Mouse (Mus musculus): ENCODE results near the gene Mrps21. TPM values are rescaled to one million over a fixed set of nuclear protein-coding genes. Genes with fewer than 3 reads are reported as not detected.

The Mrps21 gene
- polyA plus RNA-seq, 1 experiment, result 28.0 TPM

- 10% methylated on average over 12 of the region's 12 CpGs for WGBS
These were observed 20.1 kb upstream of the Mrps21 start, which contains the start of gene BC028528 for GRCm38 (mm10) chr3:95891211-95892065. BC028528 (minus strand) TSS chr3:95892005.

GRCm38 (mm10) chr3:95889664-95890063 lies 18.3 kb upstream of the Mrps21 start:
- no peak for DNase-seq (ENCODE audit: low read depth in 1 of 2, low spot score in 2 of 2)
- H3K27me3 ChIP-seq (ENCODE audit: control insufficient read depth, insufficient read depth, low read length), result no peaks in the 10 kb centered on the region
- H3K4me1 ChIP-seq (ENCODE audit: control insufficient read depth, insufficient read depth, insufficient read length), result peaks cover 14% of the 10 kb centered on the region; the same call in 1 of the 2 replicates
- H3K27ac ChIP-seq (ENCODE audit: insufficient read depth, low read length), result no peak overlapping the region
- TF ChIP-seq POLR2A (IDR thresholded peaks at IDR 0.05; ENCODE audit: low read depth, low read length) (no peak), CTCF (IDR thresholded peaks at IDR 0.05; ENCODE audit: extremely low read depth, insufficient read depth, insufficient read length, insufficient replicate concordance) (no peak)
- H3K4me3 ChIP-seq (ENCODE audit: extremely low read depth, insufficient read depth, insufficient read length), result no peak overlapping the region
- WGBS, result 72% methylated on average over 3 of the region's 3 CpGs
- H3K36me3 ChIP-seq (ENCODE audit: control insufficient read depth, insufficient read depth, low read length), result peaks cover 7% of the 10 kb centered on the region

More at GRCm38 (mm10) chr3:95891211-95892065, 20.1 kb upstream of the Mrps21 start, which contains the start of gene BC028528:
- peaks cover 14% of the 10 kb centered on the region; the same call in 1 of the 2 replicates for H3K4me1 ChIP-seq (ENCODE audit: control insufficient read depth, insufficient read depth, insufficient read length)
- TF ChIP-seq CTCF (IDR thresholded peaks at IDR 0.05; ENCODE audit: extremely low read depth, insufficient read depth, insufficient read length, insufficient replicate concordance) (no peak), POLR2A (IDR thresholded peaks at IDR 0.05; ENCODE audit: low read depth, low read length) (no peak)
- H3K27ac ChIP-seq (ENCODE audit: insufficient read depth, low read length), result peak within 1 kb of the TSS; percentile 88
- peak within 1 kb of the TSS; percentile 62 for H3K4me3 ChIP-seq (ENCODE audit: extremely low read depth, insufficient read depth, insufficient read length)
- H3K27me3 ChIP-seq (ENCODE audit: control insufficient read depth, insufficient read depth, low read length), result no peaks in the 10 kb centered on the region
- peak; percentile 73 for DNase-seq (ENCODE audit: low read depth in 1 of 2, low spot score in 2 of 2)
- peaks cover 7% of the 10 kb centered on the region for H3K36me3 ChIP-seq (ENCODE audit: control insufficient read depth, insufficient read depth, low read length)

- peaks cover 7% of the 10 kb centered on the region for H3K36me3 ChIP-seq (ENCODE audit: control insufficient read depth, insufficient read depth, low read length)
- DNase-seq (ENCODE audit: low read depth in 1 of 2, low spot score in 2 of 2), result no peak
- 89% methylated on average over 4 of the region's 4 CpGs for WGBS
These were observed 16.3 kb upstream of the Mrps21 start for GRCm38 (mm10) chr3:95887596-95887995.

GRCm38 (mm10) chr3:95884400-95884799 lies 13.1 kb upstream of the Mrps21 start:
- Histone ChIP-seq H3K27me3 (ENCODE audit: control insufficient read depth, insufficient read depth, low read length) (no peaks in the 10 kb centered on the region), H3K4me3 (ENCODE audit: extremely low read depth, insufficient read depth, insufficient read length) (no peak overlapping the region), H3K27ac (ENCODE audit: insufficient read depth, low read length) (no peak overlapping the region), H3K36me3 (ENCODE audit: control insufficient read depth, insufficient read depth, low read length) (peaks cover 7% of the 10 kb centered on the region), H3K4me1 (ENCODE audit: control insufficient read depth, insufficient read depth, insufficient read length) (peaks cover 8% of the 10 kb centered on the region)
- no peak for DNase-seq (ENCODE audit: low read depth in 1 of 2, low spot score in 2 of 2)
- TF ChIP-seq POLR2A (IDR thresholded peaks at IDR 0.05; ENCODE audit: low read depth, low read length), result no peak
- TF ChIP-seq CTCF (IDR thresholded peaks at IDR 0.05; ENCODE audit: extremely low read depth, insufficient read depth, insufficient read length, insufficient replicate concordance), result no peak
- WGBS, result 90% methylated on average over 5 of the region's 5 CpGs

More at GRCm38 (mm10) chr3:95887596-95887995, 16.3 kb upstream of the Mrps21 start:
- Histone ChIP-seq H3K27me3 (ENCODE audit: control insufficient read depth, insufficient read depth, low read length) (no peaks in the 10 kb centered on the region), H3K27ac (ENCODE audit: insufficient read depth, low read length) (no peak overlapping the region), H3K4me3 (ENCODE audit: extremely low read depth, insufficient read depth, insufficient read length) (no peak overlapping the region), H3K4me1 (ENCODE audit: control insufficient read depth, insufficient read depth, insufficient read length) (peaks cover 18% of the 10 kb centered on the region)
- TF ChIP-seq CTCF (IDR thresholded peaks at IDR 0.05; ENCODE audit: extremely low read depth, insufficient read depth, insufficient read length, insufficient replicate concordance) (no peak), POLR2A (IDR thresholded peaks at IDR 0.05; ENCODE audit: low read depth, low read length) (no peak)

GRCm38 (mm10) chr3:95882816-95883425 lies 11.6 kb upstream of the Mrps21 start:
- WGBS, result 1% methylated on average over 24 of the region's 24 CpGs
- Histone ChIP-seq H3K27me3 (ENCODE audit: control insufficient read depth, insufficient read depth, low read length) (no peaks in the 10 kb centered on the region), H3K4me1 (ENCODE audit: control insufficient read depth, insufficient read depth, insufficient read length) (peaks cover 8% of the 10 kb centered on the region), H3K27ac (ENCODE audit: insufficient read depth, low read length) (peak overlapping the region; percentile 44), H3K36me3 (ENCODE audit: control insufficient read depth, insufficient read depth, low read length) (peaks cover 3% of the 10 kb centered on the region), H3K4me3 (ENCODE audit: extremely low read depth, insufficient read depth, insufficient read length) (peak overlapping the region; percentile 58)
- peak; percentile 57 to 71 for DNase-seq (ENCODE audit: low read depth in 1 of 2, low spot score in 2 of 2)
- TF ChIP-seq POLR2A (IDR thresholded peaks at IDR 0.05; ENCODE audit: low read depth, low read length), result no peak
- TF ChIP-seq CTCF (IDR thresholded peaks at IDR 0.05; ENCODE audit: extremely low read depth, insufficient read depth, insufficient read length, insufficient replicate concordance), result peak; percentile 50; the same call in 1 of the 2 replicates

- peak; percentile 87 to 94 for DNase-seq (ENCODE audit: low read depth in 1 of 2, low spot score in 2 of 2)
- WGBS, result under 1% methylated on average over 66 of the region's 66 CpGs
- H3K27ac ChIP-seq (ENCODE audit: insufficient read depth, low read length), result peak within 1 kb of the TSS; percentile 44
These were observed 10.9 kb upstream of the Mrps21 start, which contains the start of gene Ciart for GRCm38 (mm10) chr3:95881979-95882815. Ciart (minus strand) TSS chr3:95882251.

More at GRCm38 (mm10) chr3:95881979-95882815, 10.9 kb upstream of the Mrps21 start, which contains the start of gene Ciart:
- H3K27me3 ChIP-seq (ENCODE audit: control insufficient read depth, insufficient read depth, low read length), result no peaks in the 10 kb centered on the region
- peaks cover 8% of the 10 kb centered on the region for H3K4me1 ChIP-seq (ENCODE audit: control insufficient read depth, insufficient read depth, insufficient read length)
- peaks cover 2% of the 10 kb centered on the region; the same call in 1 of the 2 replicates for H3K36me3 ChIP-seq (ENCODE audit: control insufficient read depth, insufficient read depth, low read length)
- TF ChIP-seq CTCF (IDR thresholded peaks at IDR 0.05; ENCODE audit: extremely low read depth, insufficient read depth, insufficient read length, insufficient replicate concordance) (no peak), POLR2A (IDR thresholded peaks at IDR 0.05; ENCODE audit: low read depth, low read length) (no peak)
- H3K4me3 ChIP-seq (ENCODE audit: extremely low read depth, insufficient read depth, insufficient read length), result peak within 1 kb of the TSS; percentile 58

All from spleen, adult 2 months (tissue).